Mouse (Mus musculus) heart, postnatal 10 days (tissue): Measurements from ENCODE around the gene Sfmbt2. TPM values are rescaled to one million over a fixed set of nuclear protein-coding genes. Genes with fewer than 3 reads are reported as not detected.
A peak's percentile ranks its signal among the peaks of the same experiment; 100 is the strongest.

ENCODE experiments used
- DNase-seq, 2 experiments: peaks; one replicate each; pipeline ENCODE4 v3.0.0; 2021
- intact Hi-C: fragments of 180-260 bp; cut with DNase I; formaldehyde crosslinking; loops from one replicate; pipeline ENCODE4 v1.15.1; 2025
- microRNA-seq, 2 experiments: library from miRNA; unstranded; fragments of <30 nt; microRNA quantifications; one replicate each; pipeline ENCODE4 v1.2.0; 2022
- total RNA-seq, 2 experiments: library from RNA; stranded (reverse); gene quantifications; 2 replicates each; pipeline ENCODE4 v1.2.3; 2021

The Sfmbt2 gene
- total RNA-seq, 2 experiments from 2014 or later = 0.91 to 1.4 TPM

DNA sequence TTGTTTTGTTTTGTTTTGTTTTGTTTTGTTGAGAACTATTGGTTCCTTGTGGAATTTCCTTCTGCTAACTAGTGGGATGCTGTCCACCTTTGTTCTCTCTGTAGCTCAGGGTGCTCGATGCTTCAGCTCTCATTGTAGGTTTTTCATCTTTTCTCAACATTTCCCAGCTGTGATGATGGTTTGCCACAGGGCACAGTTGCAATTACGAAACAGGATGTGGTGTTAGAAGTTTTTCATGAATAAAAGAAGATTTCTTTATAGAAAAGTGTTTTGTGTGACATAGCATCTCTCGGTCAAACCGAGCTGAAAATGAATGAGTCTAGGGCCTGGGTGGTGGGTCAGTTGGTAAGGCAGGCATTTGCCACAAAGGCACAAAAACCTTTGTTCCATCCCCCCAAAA lies 171.5 kb downstream of the Sfmbt2 start:
- DNase-seq = no peak
- intact Hi-C loops = no loop called here

DNA sequence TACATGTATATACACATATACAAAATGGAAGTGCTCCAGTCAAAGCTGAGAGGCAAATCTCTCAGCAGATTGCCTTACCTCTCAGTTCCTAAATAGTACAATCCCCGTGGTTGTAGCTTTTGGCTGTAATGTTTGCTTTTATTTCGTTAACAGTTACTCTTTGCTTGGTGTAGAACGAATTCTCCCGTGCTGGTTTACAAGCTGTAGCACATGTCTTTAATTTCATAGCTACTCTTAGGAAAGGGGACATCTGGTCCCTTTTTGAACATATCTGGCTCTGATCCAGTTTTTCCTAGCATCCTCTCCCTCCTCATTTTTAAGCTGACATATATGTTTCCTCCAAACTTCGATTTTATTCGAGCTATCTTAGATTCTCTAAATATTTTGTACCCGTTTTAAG lies 172.1 kb downstream of the Sfmbt2 start:
- DNase-seq = no peak
- intact Hi-C loops = no loop called here

DNA sequence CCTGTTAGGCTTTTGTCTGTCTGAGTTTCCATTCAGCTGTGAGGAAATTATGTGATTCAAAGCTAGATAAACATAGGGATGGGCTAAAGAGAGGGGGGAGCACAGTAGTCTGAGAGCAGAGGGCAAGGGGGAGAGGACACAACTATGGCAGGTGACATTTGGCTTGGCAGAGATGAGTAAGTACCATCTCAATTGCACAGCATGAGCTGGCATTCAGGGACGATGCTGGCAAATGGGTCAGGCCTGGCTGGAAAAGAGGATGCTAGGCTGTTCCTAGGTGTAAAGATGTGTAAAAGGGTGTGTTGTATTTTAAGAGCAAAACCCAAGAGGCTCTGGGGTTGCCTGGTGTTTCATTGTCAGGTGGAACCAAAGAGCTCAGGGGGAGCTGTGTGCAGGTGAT lies 188.5 kb downstream of the Sfmbt2 start:
- no peak for DNase-seq
- intact Hi-C loops = no loop called here

DNA sequence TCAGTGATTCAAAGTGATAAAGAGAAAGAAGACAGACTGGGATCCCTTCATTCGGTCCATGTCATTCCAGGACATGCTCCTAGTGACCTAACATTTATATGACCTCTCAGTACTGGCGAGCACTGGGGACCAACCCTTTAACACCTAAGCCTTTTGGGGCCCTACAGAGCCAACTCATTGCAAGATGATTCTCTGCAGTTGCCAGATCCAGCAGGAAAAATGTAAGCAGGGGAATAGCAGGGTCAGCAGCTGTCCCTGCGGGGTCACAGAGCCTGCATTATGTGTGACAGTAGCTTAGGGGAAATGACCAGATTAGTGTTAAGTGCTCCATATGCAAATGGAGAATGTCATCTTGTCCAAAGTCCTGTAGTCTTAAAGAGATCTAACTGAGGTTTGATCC lies 195.2 kb downstream of the Sfmbt2 start:
- intact Hi-C loops = no loop called here
- DNase-seq = no peak

DNA sequence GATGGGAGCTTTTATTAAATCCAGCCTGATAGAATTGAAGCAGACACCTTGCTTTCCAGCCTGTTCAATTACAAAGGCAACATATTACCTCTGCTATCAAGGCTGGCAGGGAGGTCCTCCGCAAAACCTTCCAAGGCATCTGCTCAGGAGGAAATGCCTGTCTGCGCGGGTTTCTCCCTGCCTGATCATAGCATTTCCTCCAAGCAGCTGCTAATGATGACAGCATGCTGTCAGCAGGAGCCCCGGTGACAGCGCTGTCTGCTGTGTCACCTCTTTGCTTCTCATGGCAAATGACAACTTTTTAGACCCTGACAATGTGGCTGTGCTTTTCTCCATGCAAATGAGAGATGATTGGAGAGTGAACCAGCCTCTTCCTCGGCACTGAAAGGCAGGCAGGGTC lies 199.1 kb downstream of the Sfmbt2 start:
- DNase-seq = peak; percentile 0 to 7
- intact Hi-C loops = no loop called here

DNA sequence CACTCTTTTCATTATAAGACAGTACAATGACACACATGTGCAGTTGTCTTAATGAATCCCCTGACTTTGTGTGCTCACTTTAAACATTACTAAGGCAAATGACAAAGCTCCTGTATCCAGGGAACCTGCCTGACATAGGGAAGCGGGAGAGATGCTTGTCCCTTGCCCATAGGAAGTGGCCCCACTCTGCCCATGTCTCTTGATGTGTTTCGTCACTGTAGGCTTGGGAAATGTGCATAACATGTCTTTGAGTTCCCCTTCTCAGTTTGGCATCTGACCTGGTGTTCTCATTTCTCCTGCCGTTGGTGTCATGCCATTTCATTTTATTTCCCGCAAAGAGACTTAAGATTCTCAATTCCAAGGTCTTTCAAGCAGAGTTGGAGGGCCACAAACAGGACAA lies 202.0 kb downstream of the Sfmbt2 start:
- DNase-seq = no peak
- intact Hi-C loops = no loop called here

DNA sequence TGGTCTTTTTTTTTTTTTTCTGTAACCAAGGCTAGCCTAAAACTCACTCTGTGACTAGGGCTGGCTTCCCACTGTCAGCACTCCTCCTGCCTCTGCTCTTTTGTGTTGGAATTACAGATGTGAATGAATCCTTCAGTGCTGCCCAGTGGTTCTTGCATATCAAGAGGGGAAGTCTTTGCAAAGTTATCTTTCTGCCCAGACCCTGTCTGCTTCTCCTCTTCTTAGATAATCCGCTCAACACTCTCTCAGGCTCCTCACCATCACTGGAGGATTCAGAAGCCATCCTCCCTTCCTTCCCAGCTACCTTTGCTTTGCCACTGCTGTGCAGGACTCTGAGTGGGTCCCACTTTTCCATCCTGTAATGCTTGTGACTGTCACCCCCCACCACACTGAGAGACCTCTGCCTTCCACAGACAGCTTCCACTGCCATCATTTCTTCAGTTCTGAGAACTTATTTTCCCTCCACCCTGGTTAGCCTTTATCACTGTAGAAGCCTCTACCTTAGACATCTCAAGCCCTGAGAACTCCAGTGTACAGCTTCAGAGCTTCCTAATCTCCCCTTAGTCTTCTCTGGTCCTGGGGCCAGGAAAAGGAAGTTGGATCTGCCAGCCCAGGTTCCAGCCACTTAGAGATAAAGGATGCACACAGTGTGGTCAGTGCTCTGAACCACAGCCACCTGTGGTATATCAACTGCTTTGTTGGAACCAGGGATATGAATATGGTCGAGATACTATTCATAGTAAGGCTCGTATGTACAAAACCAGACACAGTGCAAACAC lies 205.8 kb downstream of the Sfmbt2 start:
- intact Hi-C loops = no loop called here
- DNase-seq = no peak

DNA sequence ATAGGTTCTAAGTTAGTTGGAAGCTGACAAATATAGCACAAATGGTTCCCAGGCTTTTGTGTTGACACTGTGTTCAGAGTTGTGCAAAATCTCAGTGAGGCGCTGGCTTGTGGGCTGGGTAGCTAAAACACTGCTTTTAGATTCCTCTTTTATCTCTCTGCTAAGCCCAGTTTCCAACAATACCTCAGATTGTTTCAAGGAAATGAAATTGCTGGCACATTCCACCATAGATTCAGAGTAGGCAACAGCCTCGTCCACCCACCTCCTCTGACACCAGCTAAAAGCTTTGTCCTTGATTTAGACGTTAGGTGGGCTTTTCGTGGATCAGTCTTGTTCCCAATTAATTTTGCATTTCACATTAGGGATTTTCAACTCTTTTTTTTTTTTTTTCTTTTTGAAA lies 212.4 kb downstream of the Sfmbt2 start:
- intact Hi-C loops = no loop called here
- DNase-seq = no peak

DNA sequence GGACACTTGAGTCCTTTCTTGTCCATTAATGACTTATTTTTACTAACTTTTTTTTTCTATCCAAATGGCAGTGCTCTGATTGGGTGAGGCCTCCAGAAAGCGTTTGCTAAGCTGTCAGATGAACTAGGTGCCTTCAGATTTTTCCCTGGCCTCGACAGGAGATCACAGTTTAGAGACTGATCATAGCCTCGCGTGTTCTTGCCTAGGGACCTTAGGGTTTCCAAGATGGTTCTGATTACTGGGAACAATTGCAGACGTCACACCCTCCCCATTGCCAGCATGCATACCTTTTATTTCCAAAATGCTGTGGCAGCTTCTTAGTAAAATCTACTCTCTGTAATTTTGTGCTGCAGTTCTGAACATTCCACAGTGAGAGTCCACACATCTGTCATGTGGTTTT lies 212.8 kb downstream of the Sfmbt2 start:
- no peak for DNase-seq
- intact Hi-C loops = no loop called here

DNA sequence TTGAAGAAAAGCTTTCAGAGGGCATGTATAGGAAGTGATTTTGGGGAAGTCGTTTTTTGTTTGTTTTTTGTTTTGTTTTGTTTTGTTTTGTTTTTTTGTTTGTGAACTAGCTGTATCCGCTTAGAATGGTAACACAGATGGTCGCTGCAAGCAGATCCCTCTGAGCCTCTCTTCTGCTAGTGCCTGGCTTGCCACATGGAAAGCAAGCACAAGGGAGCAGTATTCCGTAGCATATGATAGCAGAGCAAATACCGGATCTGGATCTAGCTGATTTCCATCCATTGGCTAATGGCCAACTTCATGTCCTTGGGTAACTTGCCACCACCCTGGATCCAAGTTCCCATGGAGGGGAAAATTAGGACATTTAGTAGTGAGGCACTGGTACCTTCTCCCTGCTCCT lies 221.0 kb downstream of the Sfmbt2 start:
- no peak for DNase-seq
- intact Hi-C loops = no loop called here

DNA sequence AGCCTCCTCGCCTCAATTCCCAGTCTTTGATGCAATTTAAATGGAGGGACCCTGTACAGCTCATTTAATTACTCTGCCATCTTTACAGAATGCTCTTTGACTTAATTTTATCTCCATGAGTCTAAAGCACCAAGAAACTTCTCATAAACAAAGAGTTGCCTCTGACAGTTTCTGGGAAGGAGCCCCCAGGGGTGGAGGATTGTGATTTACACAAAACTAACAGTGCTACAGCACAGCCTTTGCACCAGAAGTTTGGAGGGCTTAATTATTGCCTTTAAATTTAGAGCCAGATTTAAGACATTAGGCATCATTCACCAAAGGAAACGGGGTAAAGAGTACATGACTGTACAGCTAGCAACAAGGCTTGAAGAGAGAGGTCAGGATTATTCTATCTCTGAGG lies 245.2 kb downstream of the Sfmbt2 start:
- no peak for DNase-seq
- intact Hi-C loops = no loop called here

Small RNA genes lying within 50 kb of the gene (microRNA-seq; reads per million reads assigned to microRNA genes)
- gene Gm22051 (0 reads per million in 2 experiments), gene Gm22072 (0 to 1.0 reads per million in 2 experiments), gene Gm22091 (0 reads per million in 2 experiments), gene Gm22166 (0 reads per million in 2 experiments), gene Gm22239 (0 to 0.70 reads per million in 2 experiments), gene Gm22626 (0 reads per million in 2 experiments), gene Gm22635 (0 reads per million in 2 experiments), gene Gm22677 (0 reads per million in 2 experiments), gene Gm22678 (0 reads per million in 2 experiments), gene Gm22775 (0 reads per million in 2 experiments), gene Gm22925 (0 reads per million in 2 experiments), gene Gm23108 (0 reads per million in 2 experiments), gene Gm23288 (0 reads per million in 2 experiments), gene Gm23542 (0 reads per million in 2 experiments), gene Gm23569 (0 reads per million in 2 experiments), gene Gm23571 (0 reads per million in 2 experiments), gene Gm23578 (0 reads per million in 2 experiments), gene Gm23651 (0 reads per million in 2 experiments), gene Gm23988 (0 reads per million in 2 experiments), gene Gm24028 (0 reads per million in 2 experiments), gene Gm24167 (0 reads per million in 2 experiments), gene Gm24315 (0 reads per million in 2 experiments), gene Gm24342 (0 reads per million in 2 experiments), gene Gm24488 (0 reads per million in 2 experiments), gene Gm24640 (0 reads per million in 2 experiments), gene Gm24673 (0 reads per million in 2 experiments), gene Gm24761 (0 reads per million in 2 experiments), gene Gm24806 (0 reads per million in 2 experiments), gene Gm25022 (0 reads per million in 2 experiments), gene Gm25158 (0 reads per million in 2 experiments), gene Gm25263 (0 reads per million in 2 experiments), gene Gm25285 (0 reads per million in 2 experiments), gene Gm25316 (0 reads per million in 2 experiments), gene Gm25451 (0 reads per million in 2 experiments), gene Gm25673 (0 reads per million in 2 experiments), gene Gm25680 (0 reads per million in 2 experiments), gene Gm25701 (0 reads per million in 2 experiments), gene Gm25753 (0 reads per million in 2 experiments), gene Gm25943 (0 reads per million in 2 experiments), gene Gm26060 (0 reads per million in 2 experiments), gene Gm26073 (0 reads per million in 2 experiments), gene Gm26092 (0 reads per million in 2 experiments), gene Gm26156 (0 reads per million in 2 experiments), gene Gm26229 (0 reads per million in 2 experiments), gene Gm26398 (0 reads per million in 2 experiments), gene Gm26426 (0 reads per million in 2 experiments), gene Gm26431 (0 reads per million in 2 experiments), gene Gm26491 (0 reads per million in 2 experiments), gene Mir297a-2 (0 to 1.4 reads per million in 2 experiments), gene Mir297a-3 (0 reads per million in 2 experiments), gene Mir297a-4 (0 reads per million in 2 experiments), gene Mir297b (0 reads per million in 2 experiments), gene Mir297c (0 reads per million in 2 experiments), gene Mir466 (0 reads per million in 2 experiments), gene Mir466b-1 (0 reads per million in 2 experiments), gene Mir466b-2 (0 reads per million in 2 experiments), gene Mir466b-3 (0 reads per million in 2 experiments), gene Mir466b-4 (0 reads per million in 2 experiments), gene Mir466b-5 (0 reads per million in 2 experiments), gene Mir466b-6 (0 reads per million in 2 experiments), gene Mir466b-7 (0 reads per million in 2 experiments), gene Mir466b-8 (0 reads per million in 2 experiments), gene Mir466c-1 (0 reads per million in 2 experiments), gene Mir466c-2 (0 reads per million in 2 experiments), gene Mir466d (0.35 to 0.47 reads per million in 2 experiments), gene Mir466e (0 reads per million in 2 experiments), gene Mir466f-1 (0 reads per million in 2 experiments), gene Mir466f-2 (0 reads per million in 2 experiments), gene Mir466f-3 (0 reads per million in 2 experiments), gene Mir466g (0 to 0.47 reads per million in 2 experiments), gene Mir466h (0.24 to 0.70 reads per million in 2 experiments), gene Mir466l (0 reads per million in 2 experiments), gene Mir466m (0 to 0.35 reads per million in 2 experiments), gene Mir466n (1.7 to 3.1 reads per million in 2 experiments), gene Mir466o (0 reads per million in 2 experiments), gene Mir466p (0 reads per million in 2 experiments), gene Mir467a-1 (0 reads per million in 2 experiments), gene Mir467a-10 (0 reads per million in 2 experiments), gene Mir467a-2 (0 reads per million in 2 experiments), gene Mir467a-3 (0 reads per million in 2 experiments), gene Mir467a-4 (0 reads per million in 2 experiments), gene Mir467a-5 (0 reads per million in 2 experiments), gene Mir467a-6 (0 reads per million in 2 experiments), gene Mir467a-7 (0 reads per million in 2 experiments), gene Mir467a-8 (0 reads per million in 2 experiments), gene Mir467a-9 (0 reads per million in 2 experiments), gene Mir467b (0 to 0.35 reads per million in 2 experiments), gene Mir467c (102 reads per million in 2 experiments), gene Mir467d (637 to 755 reads per million in 2 experiments), gene Mir467e (563 to 585 reads per million in 2 experiments), gene Mir669a-1 (0 reads per million in 2 experiments), gene Mir669a-10 (0 reads per million in 2 experiments), gene Mir669a-11 (0 reads per million in 2 experiments), gene Mir669a-12 (0 reads per million in 2 experiments), gene Mir669a-2 (0 reads per million in 2 experiments), gene Mir669a-3 (0 reads per million in 2 experiments), gene Mir669a-4 (0 reads per million in 2 experiments), gene Mir669a-5 (0 reads per million in 2 experiments), gene Mir669a-6 (0 reads per million in 2 experiments), gene Mir669a-7 (0 reads per million in 2 experiments), gene Mir669a-8 (0 reads per million in 2 experiments), gene Mir669a-9 (0 reads per million in 2 experiments), gene Mir669b (0 to 0.24 reads per million in 2 experiments), gene Mir669c (79.8 to 391 reads per million in 2 experiments), gene Mir669d (0 reads per million in 2 experiments), gene Mir669d-2 (0 reads per million in 2 experiments), gene Mir669e (8.5 to 49.7 reads per million in 2 experiments), gene Mir669f (0 reads per million in 2 experiments), gene Mir669g (0 reads per million in 2 experiments), gene Mir669h (2.8 to 7.3 reads per million in 2 experiments), gene Mir669i (0 reads per million in 2 experiments), gene Mir669j (0 reads per million in 2 experiments), gene Mir669k (0 reads per million in 2 experiments), gene Mir669l (33.6 to 158 reads per million in 2 experiments), gene Mir669m-1 (0 reads per million in 2 experiments), gene Mir669m-2 (0 reads per million in 2 experiments), gene Mir669o (146 to 404 reads per million in 2 experiments), gene Mir669p-1 (0 reads per million in 2 experiments), gene Mir669p-2 (0 reads per million in 2 experiments)

Other genes with a start within 250 kb of the Sfmbt2 start
- under 1 TPM; 0.14 to 0.32 TPM for gene Itih2, start 239.1 kb upstream of the Sfmbt2 start, total RNA-seq
- 10 to 100 TPM; 33.3 to 35.8 TPM for gene Itih5, start 216.9 kb upstream of the Sfmbt2 start, total RNA-seq